In the genomic region with DNA sequence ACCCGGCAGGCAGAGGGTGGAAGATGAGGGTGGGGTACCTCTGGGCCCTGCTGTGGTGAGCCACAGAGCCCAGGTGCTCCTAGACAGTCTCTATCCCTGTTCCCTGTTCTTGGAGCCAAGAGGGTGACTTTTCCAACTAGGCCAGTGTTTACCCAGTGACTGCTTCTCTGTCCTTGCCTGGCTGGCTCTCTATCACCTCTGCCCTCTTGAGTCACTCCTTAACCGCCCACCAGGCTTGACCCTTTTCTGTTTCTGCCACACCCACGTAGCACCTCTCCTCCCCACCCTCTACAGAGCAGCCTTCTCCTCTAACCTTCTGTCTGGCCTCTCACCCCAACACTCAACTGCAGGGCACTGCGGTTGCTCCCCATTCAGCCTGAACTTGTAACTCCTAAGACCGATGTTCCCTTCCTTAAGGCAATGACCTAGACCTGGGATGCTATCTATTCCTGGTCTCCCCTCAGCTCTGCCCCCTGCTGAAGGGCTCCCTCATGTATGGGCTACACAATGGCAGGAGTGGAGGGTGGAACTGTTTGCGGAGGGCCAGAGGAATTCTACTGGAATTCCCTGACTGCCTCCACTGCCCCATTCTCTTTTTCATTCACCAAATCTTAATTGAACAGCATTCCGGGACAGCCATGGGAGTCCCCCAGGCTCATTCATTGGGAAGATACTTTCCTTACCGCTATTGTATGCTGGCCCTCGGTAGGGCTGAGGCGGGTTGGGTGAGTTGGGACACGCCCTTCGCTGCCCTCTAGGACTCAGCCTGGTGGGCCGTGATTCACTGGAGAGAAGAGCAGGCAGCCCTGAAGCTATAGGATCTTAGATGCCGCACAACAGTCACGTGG, we compare ENCODE assay signal across 9 mouse cellular contexts. TPM values are rescaled to one million over a fixed set of nuclear protein-coding genes. Genes with fewer than 3 reads are reported as not detected.
DNase-seq lines count a peak whose midpoint lies in the region; ATAC-seq and TF ChIP-seq lines count a peak whose summit lies in the region.
"Had no signal": no experiment of that assay in that cellular context is flagged by ENCODE, and none has a peak within 500 bp of the region (broad histone marks: within the 10 kb centered on the region; RNA-seq: fewer than 3 reads in every experiment).

No protein-coding gene starts in this region.

- H3K79me2 ChIP-seq in C2C12 (ENCODE audit: control insufficient read depth, insufficient read depth): peaks cover 66% of the 10 kb centered on the region

- 21% methylated on average over 15 of the region's 15 CpGs for WGBS in heart, embryonic 13.5 days
- WGBS in liver, embryonic 12.5 days (ENCODE audit: insufficient replicate concordance): 34% methylated on average over 15 of the region's 15 CpGs

- peaks cover 82% of the 10 kb centered on the region for H3K4me1 ChIP-seq in heart, embryonic 13.5 days
- peaks cover 76% of the 10 kb centered on the region for H3K4me1 ChIP-seq in liver, embryonic 12.5 days

- H3K27me3 ChIP-seq in C2C12 (ENCODE audit: control insufficient read depth, insufficient read depth, insufficient read length): no peaks in the 10 kb centered on the region
- H3K27me3 ChIP-seq in heart, embryonic 13.5 days (replicated peaks): no peaks in the 10 kb centered on the region
- H3K27me3 ChIP-seq in liver, embryonic 12.5 days (replicated peaks): peaks cover 44% of the 10 kb centered on the region

- peak; percentile 72 for DNase-seq in adrenal gland, adult 2 months
- no peak for DNase-seq in adrenal gland, postnatal 36 days
- DNase-seq in embryo, embryonic 9.5 days (ENCODE audit: extremely low spot score): no peak
- DNase-seq in right cerebral cortex, postnatal 4 days: no peak
- DNase-seq: cerebellum, postnatal 36 days had no signal

- ATAC-seq in heart, embryonic 13.5 days (ENCODE audit: extremely low read depth, insufficient number of reproducible peaks, low FRiP score, low TSS enrichment): no peak
- no peak for ATAC-seq in liver, embryonic 12.5 days
- ATAC-seq in monocyte, adult 5-6 weeks (replicated peaks; ENCODE audit: insufficient number of reproducible peaks, low FRiP score, low TSS enrichment, poor library complexity, severe bottlenecking): no peak

- peak overlapping the region; percentile 99 for H3K9ac ChIP-seq in heart, embryonic 13.5 days
- 0 out of 2 replicates have a peak overlapping the region, but pooled peaks have one; percentile 66 for H3K9ac ChIP-seq in liver, embryonic 12.5 days

- TF ChIP-seq CTCF in C2C12 (IDR thresholded peaks at IDR 0.05; ENCODE audit: control insufficient read depth, insufficient read depth, insufficient read length): no peak

- H3K4me3 ChIP-seq in C2C12 (ENCODE audit: insufficient read depth, poor library complexity, severe bottlenecking): peak overlapping the region; percentile 93
- peak overlapping the region; percentile 95 for H3K4me3 ChIP-seq in heart, embryonic 13.5 days
- H3K4me3 ChIP-seq in liver, embryonic 12.5 days: peak overlapping the region; percentile 61

- H3K9me3 ChIP-seq in heart, embryonic 13.5 days: no peaks in the 10 kb centered on the region
- H3K9me3 ChIP-seq in liver, embryonic 12.5 days (replicated peaks): no peaks in the 10 kb centered on the region

- H3K27ac ChIP-seq in heart, embryonic 13.5 days (replicated peaks): peak overlapping the region; percentile 100
- H3K27ac ChIP-seq in liver, embryonic 12.5 days: 0 out of 2 replicates have a peak overlapping the region, but pooled peaks have one; percentile 38

- H3K4me2 ChIP-seq in heart, embryonic 13.5 days: peak overlapping the region; percentile 91
- peak overlapping the region; percentile 80 for H3K4me2 ChIP-seq in liver, embryonic 12.5 days

- peak overlapping the region; percentile 83 for H3ac ChIP-seq in C2C12 (ENCODE audit: control insufficient read depth, insufficient read length, low read depth)

- H3K36me3 ChIP-seq in C2C12 (ENCODE audit: control insufficient read depth, insufficient read depth): peaks cover 24% of the 10 kb centered on the region
- peaks cover 15% of the 10 kb centered on the region for H3K36me3 ChIP-seq in heart, embryonic 13.5 days
- no peaks in the 10 kb centered on the region for H3K36me3 ChIP-seq in liver, embryonic 12.5 days

- peaks cover 57% of the 10 kb centered on the region for H3K79me3 ChIP-seq in C2C12 (ENCODE audit: low read depth)

TF ChIP-seq in C2C12, 6 proteins besides CTCF, POLR2A, EP300 and RAD21:
- TF ChIP-seq CEBPB (IDR thresholded peaks at IDR 0.05; ENCODE audit: low read depth) (no peak), USF1 (IDR thresholded peaks at IDR 0.05; ENCODE audit: low read depth) (no peak), FOSL1 (IDR thresholded peaks at IDR 0.05; ENCODE audit: insufficient read depth, low read length, poor library complexity, severe bottlenecking) (no peak), MYOD1 (IDR thresholded peaks at IDR 0.05; ENCODE audit: control insufficient read depth, insufficient read length, low read depth) (no peak), MAX (IDR thresholded peaks at IDR 0.05) (no peak), MYOG (IDR thresholded peaks at IDR 0.05; ENCODE audit: control insufficient read depth, extremely low read depth, insufficient read length) (no peak)
TF ChIP-seq in C2C12: peak in this region for 0.

RNA-seq across cellular contexts. Expression of gene Hspg2, which starts 1.5 kb away (rescaled TPM):
- 100 to 1,000 TPM in 1 of 2 experiments, 10 to 100 TPM in 1; 87.4 to 150 TPM for total RNA-seq in adrenal gland, adult 2 months (2021)
- 122 and 125 TPM in 2 replicates for polyA plus RNA-seq in adrenal gland, adult 2 months (2012; rRNA removed)
- 100 to 1,000 TPM; 141 to 263 TPM for total RNA-seq in adrenal gland, postnatal 36 days (2021)
- 108 TPM for polyA plus RNA-seq in C2C12 (2012; fragmentation: generic; extraction: Trizol)
- 48.9 and 50.0 TPM in 2 replicates for polyA plus RNA-seq in heart, embryonic 13.5 days (2015; fragmentation: Nextera tagmentation; extraction: Ambion mirVana)
- 6.4 and 7.3 TPM in 2 replicates for polyA plus RNA-seq in liver, embryonic 12.5 days (2016; fragmentation: Nextera tagmentation; extraction: Ambion mirVana)
- total RNA-seq in monocyte, adult 5-6 weeks (2017): under 0.01 TPM in 1 of 3 replicates, not detected in the others

RNA-seq across cellular contexts. Expression of gene 1700013G24Rik, which starts 17.0 kb away (rescaled TPM):
- total RNA-seq in adrenal gland, adult 2 months (2021): not detected
- polyA plus RNA-seq in adrenal gland, adult 2 months (2012; rRNA removed): not detected in 2 replicates
- not detected for total RNA-seq in adrenal gland, postnatal 36 days (2021)
- polyA plus RNA-seq in C2C12 (2012; fragmentation: generic; extraction: Trizol): 0.06 TPM
- polyA plus RNA-seq in heart, embryonic 13.5 days (2015; fragmentation: Nextera tagmentation; extraction: Ambion mirVana): not detected in 2 replicates
- not detected in 2 replicates for polyA plus RNA-seq in liver, embryonic 12.5 days (2016; fragmentation: Nextera tagmentation; extraction: Ambion mirVana)
- not detected in 3 replicates for total RNA-seq in monocyte, adult 5-6 weeks (2017)

RNA-seq across cellular contexts. Expression of gene Cela3b, which starts 39.7 kb away (rescaled TPM):
- not detected for total RNA-seq in adrenal gland, adult 2 months (2021)
- polyA plus RNA-seq in adrenal gland, adult 2 months (2012; rRNA removed): 0.16 and 0.33 TPM in 2 replicates
- not detected for total RNA-seq in adrenal gland, postnatal 36 days (2021)
- not detected for polyA plus RNA-seq in C2C12 (2012; fragmentation: generic; extraction: Trizol)
- 0.22 TPM in 1 of 2 replicates, not detected in the other for polyA plus RNA-seq in heart, embryonic 13.5 days (2015; fragmentation: Nextera tagmentation; extraction: Ambion mirVana)
- polyA plus RNA-seq in liver, embryonic 12.5 days (2016; fragmentation: Nextera tagmentation; extraction: Ambion mirVana): not detected in 2 replicates
- not detected in 3 replicates for total RNA-seq in monocyte, adult 5-6 weeks (2017)
